Mouse (Mus musculus) v-Abl transformed pro-B cells (cell line): ENCODE measurements around the gene Slc25a10.

Experiments
- in situ Hi-C, 2 experiments: fragments of 400-800 bp; cut with MboI; formaldehyde crosslinking; loops; one replicate each; pipeline ENCODE4 v1.15.1; 2025; ENCODE audit not compliant: unreplicated experiment in 2 of 2

Gene Slc25a10

DNA sequence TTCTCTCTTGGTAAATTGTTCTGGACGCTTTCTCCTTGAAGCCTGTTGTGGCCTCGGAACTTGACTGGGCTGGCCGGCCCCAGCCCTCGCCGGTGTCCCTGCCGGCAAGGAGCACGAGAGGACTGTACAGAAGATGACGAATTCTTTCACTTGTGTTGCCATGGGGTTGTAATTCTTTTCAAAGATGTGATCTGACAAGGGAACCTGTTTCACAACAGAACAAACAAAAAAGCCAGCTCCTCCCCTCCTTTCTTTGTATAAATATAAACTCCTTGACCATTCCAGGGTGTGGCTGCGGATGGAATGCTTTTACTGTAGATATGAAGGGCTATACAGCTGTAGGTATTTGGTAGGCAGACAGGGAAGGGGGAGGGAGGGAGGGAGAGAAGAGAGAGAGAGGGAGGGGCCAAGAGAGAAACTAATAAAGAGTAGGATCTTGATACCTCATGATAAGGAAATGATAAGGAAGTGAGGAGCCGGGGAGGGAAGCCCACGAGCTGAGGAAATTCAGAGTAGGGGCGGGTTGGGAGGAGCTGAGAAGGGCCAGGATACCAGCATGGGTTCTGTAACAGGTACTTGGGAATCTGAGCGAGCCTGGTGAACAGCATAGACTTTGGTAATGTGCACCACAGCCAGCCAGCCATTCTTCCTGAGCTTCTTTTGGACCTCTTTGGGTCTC, 16.1 kb downstream of the Slc25a10 start:
- in situ Hi-C loops: loop anchor here in 1 of 2 experiments (10.0 kb wide), 1 partner anchor 207 kb away; the partner anchor contains the start of genes Cenpx and Lrrc45

DNA sequence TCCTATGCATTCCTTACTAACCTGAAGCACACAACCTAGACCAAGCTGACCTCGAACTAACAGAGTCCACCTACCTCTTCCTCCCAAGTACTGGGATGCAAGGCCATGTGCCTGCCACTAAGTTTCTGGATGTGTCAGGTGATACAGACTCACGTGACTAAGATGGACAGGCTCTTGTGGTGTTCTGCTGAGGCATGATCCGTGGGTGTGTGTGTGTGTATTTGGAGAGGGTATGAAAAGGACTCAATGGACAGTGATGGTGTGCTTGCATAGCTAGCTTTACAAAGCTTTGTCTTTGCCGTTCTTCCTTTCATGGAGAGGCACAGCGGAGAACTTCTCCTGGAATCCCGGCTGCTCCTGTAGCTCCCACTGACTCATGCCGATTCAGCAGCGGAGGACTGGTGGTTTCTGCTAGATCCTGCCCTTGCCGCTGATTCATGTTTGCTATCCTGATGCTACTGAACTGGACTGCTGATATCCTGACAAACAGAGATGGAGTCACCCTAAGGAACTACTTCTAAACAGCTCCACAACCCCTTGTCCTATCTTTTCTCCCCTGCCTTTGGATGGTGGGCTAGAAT, 16.7 kb downstream of the Slc25a10 start:
- in situ Hi-C loops: loop anchor here in 1 of 2 experiments (10.0 kb wide), 1 partner anchor 206 kb away; the partner anchor contains the start of genes Cenpx and Lrrc45

DNA sequence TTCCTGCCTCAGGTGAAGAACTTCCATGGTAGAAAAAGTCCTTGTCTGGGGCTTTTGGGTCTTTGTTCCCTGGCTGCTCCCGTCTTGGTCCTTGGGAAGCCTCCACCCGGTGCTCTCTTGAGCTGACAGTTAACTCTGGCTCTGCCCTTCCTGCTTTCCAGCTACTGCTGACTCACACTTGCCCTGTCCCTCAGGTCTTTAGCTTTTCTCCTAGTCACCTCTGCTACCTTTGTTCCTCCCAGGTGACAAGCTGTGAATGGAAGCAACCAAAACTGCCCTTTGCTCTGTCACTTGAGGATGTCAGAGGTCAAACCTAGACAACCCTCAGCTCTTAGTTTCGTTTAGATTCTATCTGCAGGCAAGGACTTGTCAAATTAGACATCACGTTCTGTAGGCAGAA, 18.3 kb downstream of the Slc25a10 start:
- in situ Hi-C loops: loop anchor here (10.0 kb wide), 2 partner anchors 55 to 205 kb away; partner anchors contain the start of genes Cenpx (in 2 of the 2) and Lrrc45 (in 2 of the 2)

GRCm38 (mm10) chr11:120510375-120511030, 18.9 kb downstream of the Slc25a10 start:
- in situ Hi-C loops: loop anchor here (10.0 kb wide), 2 partner anchors 54 to 204 kb away; partner anchors contain the start of genes Cenpx (in 1 of the 2) and Lrrc45 (in 1 of the 2)

- in situ Hi-C loops: loop anchor here (10.0 kb wide), 2 partner anchors 52 to 202 kb away; partner anchors contain the start of genes Cenpx (in 1 of the 2) and Lrrc45 (in 1 of the 2)
Observed at GRCm38 (mm10) chr11:120512790-120513453, 21.3 kb downstream of the Slc25a10 start.

- in situ Hi-C loops: loop anchor here (10.0 kb wide), 2 partner anchors 51 to 201 kb away; partner anchors contain the start of genes Cenpx (in 1 of the 2) and Lrrc45 (in 1 of the 2)
Observed at GRCm38 (mm10) chr11:120514262-120514661, 22.6 kb downstream of the Slc25a10 start.

DNA sequence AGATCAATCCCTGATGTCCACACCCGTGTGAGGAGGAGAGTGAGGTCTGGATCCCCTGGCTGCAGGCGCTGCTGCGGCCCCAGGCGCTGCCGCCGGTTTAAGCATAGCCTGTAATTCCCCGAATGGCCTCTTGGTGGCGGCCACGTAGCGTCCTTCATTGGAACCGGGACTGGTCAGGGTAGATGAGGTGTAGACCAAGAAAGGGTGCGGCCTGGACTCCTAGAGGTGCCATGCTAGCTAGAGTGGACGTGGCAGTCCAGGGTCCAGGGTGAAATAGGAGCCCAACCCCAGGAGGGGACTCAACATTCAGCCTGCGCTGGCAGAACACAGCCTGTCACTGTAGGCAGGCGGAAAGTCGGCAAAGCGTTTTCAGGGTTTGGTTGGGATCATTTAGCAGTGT, 24.0 kb downstream of the Slc25a10 start:
- in situ Hi-C loops: loop anchor here (5.0 to 10.0 kb wide), 4 partner anchors 49 to 199 kb away; partner anchors contain the start of genes Pcyt2 (in 2 of the 2), Cenpx (in 1 of the 2) and Lrrc45 (in 1 of the 2)

DNA sequence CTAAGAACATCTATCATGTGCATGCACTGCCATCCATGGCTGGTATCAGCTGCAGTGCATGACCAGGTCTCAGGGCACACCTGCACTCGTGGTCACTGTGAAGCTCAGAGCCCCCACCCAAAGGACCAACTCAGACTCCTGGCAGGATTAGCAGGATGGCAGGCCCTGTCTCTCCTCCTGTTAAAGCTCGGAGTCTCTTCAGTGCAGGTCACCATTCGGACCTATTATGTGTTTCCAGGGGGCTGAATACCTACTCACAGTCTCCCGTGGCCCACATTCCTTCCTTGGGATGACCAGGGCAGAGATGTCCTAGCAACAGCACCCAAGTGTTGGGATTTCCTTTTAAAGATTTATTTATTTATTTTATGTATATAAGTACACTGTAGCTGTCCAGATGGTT, 25.5 kb downstream of the Slc25a10 start:
- in situ Hi-C loops: loop anchor here (5.0 to 10.0 kb wide), 4 partner anchors 48 to 198 kb away; partner anchors contain the start of genes Pcyt2 (in 2 of the 2), Cenpx (in 1 of the 2) and Lrrc45 (in 1 of the 2)

DNA sequence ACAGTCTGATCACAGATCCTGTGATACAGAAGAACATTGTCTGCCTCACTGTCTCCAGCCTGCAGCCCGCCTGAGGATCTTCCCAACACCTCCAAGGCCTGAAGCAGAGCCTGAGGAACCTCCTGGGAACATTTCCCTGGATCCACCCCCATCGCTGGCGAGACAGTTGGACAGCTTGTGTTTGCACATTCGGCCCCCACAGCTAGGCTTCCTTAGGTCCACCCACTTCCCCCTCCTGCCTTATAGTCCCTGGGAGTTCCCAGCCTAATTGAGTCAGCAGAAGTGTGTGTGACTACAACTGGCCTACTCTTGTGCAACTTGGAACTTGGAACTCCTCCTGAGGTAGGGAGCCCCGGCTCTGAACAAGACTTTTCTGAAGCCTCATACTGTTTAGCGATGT, 26.4 kb downstream of the Slc25a10 start:
- in situ Hi-C loops: loop anchor here (5.0 to 10.0 kb wide), 4 partner anchors 47 to 197 kb away; partner anchors contain the start of genes Pcyt2 (in 2 of the 2), Cenpx (in 1 of the 2) and Lrrc45 (in 1 of the 2)

- in situ Hi-C loops: loop anchor here (5.0 to 10.0 kb wide), 4 partner anchors 46 to 196 kb away; partner anchors contain the start of genes Pcyt2 (in 2 of the 2), Cenpx (in 1 of the 2) and Lrrc45 (in 1 of the 2)
Observed at GRCm38 (mm10) chr11:120518558-120518957, 26.9 kb downstream of the Slc25a10 start.

DNA sequence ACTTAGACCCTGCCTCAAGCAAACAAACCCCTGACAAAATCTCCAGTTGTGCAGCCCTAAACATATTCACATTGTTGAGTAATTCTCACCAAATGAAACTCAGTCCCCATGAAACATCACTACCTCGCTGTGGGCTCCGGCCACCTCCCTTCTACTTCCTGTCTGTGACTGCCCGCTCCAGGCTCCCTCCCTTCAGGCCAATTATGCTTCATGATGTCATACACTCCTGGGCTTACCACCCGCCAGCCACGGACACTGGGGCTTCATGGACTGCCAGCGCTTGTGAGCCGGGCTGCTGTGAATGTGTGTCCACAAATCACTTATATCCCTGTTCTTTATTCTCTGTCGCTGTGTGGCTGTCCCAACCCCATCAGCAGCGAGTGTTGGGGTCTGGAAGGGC, 28.1 kb downstream of the Slc25a10 start:
- in situ Hi-C loops: loop anchor here (5.0 to 10.0 kb wide), 4 partner anchors 45 to 195 kb away; partner anchors contain the start of genes Pcyt2 (in 2 of the 2), Cenpx (in 1 of the 2) and Lrrc45 (in 1 of the 2)

GRCm38 (mm10) chr11:120520498-120520897, 28.9 kb downstream of the Slc25a10 start:
- in situ Hi-C loops: no loop called here

- in situ Hi-C loops: no loop called here
Observed at GRCm38 (mm10) chr11:120520967-120521540, 29.4 kb downstream of the Slc25a10 start.

DNA sequence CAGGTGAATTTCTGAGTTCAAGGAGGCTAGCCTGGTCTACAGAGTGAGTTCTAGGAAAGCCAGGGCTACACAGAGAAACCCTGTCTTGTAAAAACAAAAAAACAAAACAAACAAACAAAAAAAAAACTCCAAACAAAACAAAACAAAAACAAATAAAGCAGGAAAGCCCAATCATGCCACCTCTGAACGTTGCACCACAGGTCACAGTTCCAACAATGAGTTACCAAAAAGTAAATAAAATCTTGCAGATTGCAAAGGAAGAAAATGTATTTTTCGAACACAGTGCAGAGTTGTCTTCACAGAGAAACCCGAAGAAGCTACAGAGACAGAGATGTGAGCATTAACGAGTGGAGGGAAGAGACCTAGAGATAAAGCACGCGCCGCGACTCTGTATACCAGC, 30.9 kb downstream of the Slc25a10 start:
- in situ Hi-C loops: no loop called here

DNA sequence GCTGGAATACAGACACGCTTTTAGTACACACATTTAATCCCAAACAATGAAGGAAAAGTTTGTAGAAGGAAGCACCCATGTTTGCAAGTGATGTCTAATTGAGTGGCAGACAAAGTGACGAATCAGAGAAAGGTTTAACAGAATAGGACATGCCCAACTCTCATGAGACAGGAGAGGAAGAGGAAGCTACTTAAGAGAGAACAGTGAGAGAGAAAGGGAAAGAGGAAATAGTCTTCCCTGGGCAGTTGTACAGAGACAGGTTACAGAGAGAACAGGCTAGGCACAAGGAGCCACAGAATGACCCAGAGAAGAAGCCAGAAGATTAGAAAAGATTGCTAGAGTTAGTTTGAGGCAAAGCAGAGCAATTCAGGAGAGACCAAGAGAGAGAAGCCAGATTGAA, 34.3 kb downstream of the Slc25a10 start:
- in situ Hi-C loops: no loop called here

DNA sequence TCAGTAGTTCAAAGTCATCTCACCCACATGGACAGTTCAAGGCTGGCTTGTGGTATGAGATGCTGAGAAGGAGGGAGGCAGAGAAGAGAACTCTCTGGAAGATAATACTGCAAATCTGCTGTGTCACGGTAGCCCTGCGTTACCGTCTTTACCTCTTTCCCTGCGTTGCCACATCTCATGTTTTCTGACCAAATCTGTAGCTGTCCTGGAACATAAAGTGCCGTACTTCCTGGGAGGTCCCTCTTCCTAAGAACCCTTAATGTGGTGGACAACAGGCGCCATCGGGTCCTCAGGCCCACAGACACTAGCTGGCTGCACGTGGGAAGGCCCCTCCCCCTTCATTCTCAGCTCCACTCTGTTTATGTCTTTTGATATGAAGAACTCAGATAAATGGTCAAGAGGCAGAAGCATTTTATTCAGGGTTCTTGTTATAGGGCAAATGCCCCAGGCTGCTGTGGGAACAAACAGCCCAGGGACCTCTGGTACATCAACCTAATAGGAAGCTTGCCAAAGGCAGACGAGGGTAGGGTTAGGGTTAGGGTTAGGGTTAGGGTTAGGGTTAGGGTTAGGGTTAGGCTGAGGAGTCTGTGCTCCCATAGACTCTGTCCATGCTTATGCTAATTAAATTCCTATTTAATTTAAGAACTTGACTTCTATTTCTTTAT, 36.2 kb downstream of the Slc25a10 start:
- in situ Hi-C loops: no loop called here

GRCm38 (mm10) chr11:120528903-120529302, 37.3 kb downstream of the Slc25a10 start:
- in situ Hi-C loops: no loop called here

GRCm38 (mm10) chr11:120530085-120530964, 38.7 kb downstream of the Slc25a10 start, which contains the start of gene Gcgr:
Gene Gcgr (plus strand): TSS chr11:120530699.
- in situ Hi-C loops: no loop called here
